Mouse (Mus musculus) heart, embryonic 10.5 days (tissue): Measurements from ENCODE around the gene Zfp871. TPM values are rescaled to one million over a fixed set of nuclear protein-coding genes. Genes with fewer than 3 reads are reported as not detected.

Source experiments
- polyA plus RNA-seq: library from polyadenylated mRNA; unstranded; fragments of >200 nt; fragmentation: Nextera tagmentation; extraction: Ambion mirVana; gene quantifications from 2 replicates; pipeline ENCODE4 v1.2.1, GENCODE M21; 2016

Zfp871 gene
- polyA plus RNA-seq, 1 experiment from 2014 or later: 27.3 TPM

Other genes starting within 250 kb of the Zfp871 start
- not detected in 2 replicates for gene Cyp4f37, start 167.0 kb downstream of the Zfp871 start, polyA plus RNA-seq
- gene Cyp4f40, start 129.4 kb downstream of the Zfp871 start, polyA plus RNA-seq: not detected in 2 replicates
- 0.41 and 0.83 TPM in 2 replicates for gene Cyp4f15, start 102.7 kb downstream of the Zfp871 start, polyA plus RNA-seq
- gene Zfp811, start 21.6 kb upstream of the Zfp871 start, polyA plus RNA-seq: 1.2 and 2.4 TPM in 2 replicates
- gene Zfp799, start 42.0 kb upstream of the Zfp871 start, polyA plus RNA-seq: 8.5 and 8.7 TPM in 2 replicates
- 4.7 and 5.3 TPM in 2 replicates for gene Zfp870, start 103.4 kb upstream of the Zfp871 start, polyA plus RNA-seq
- not detected in 2 replicates for gene Cyp4f14, start 129.1 kb upstream of the Zfp871 start, polyA plus RNA-seq
- gene Cyp4f13, start 159.1 kb upstream of the Zfp871 start, polyA plus RNA-seq: 8.9 TPM in 2 replicates
- gene Zfp472, start 177.5 kb upstream of the Zfp871 start, polyA plus RNA-seq: 7.7 and 7.8 TPM in 2 replicates
- 8.6 and 8.9 TPM in 2 replicates for gene Zfp952, start 204.8 kb upstream of the Zfp871 start, polyA plus RNA-seq
- gene Zfp763, start 245.1 kb upstream of the Zfp871 start, polyA plus RNA-seq: 7.1 and 8.0 TPM in 2 replicates